Mouse (Mus musculus): ENCODE results near the gene Svep1. TPM values are rescaled to one million over a fixed set of nuclear protein-coding genes. Genes with fewer than 3 reads are reported as not detected.

The Svep1 gene
- polyA plus RNA-seq, 1 experiment: not detected

- TF ChIP-seq POLR2A (IDR thresholded peaks at IDR 0.05; ENCODE audit: insufficient read depth, low read depth, low read length): no peak
- no peak for TF ChIP-seq CTCF (IDR thresholded peaks at IDR 0.05; ENCODE audit: insufficient read depth, low read depth, low read length)
- Histone ChIP-seq H3K4me3 (ENCODE audit: insufficient read depth, low read depth, low read length) (peak overlapping the region; percentile 52), H3K27ac (ENCODE audit: insufficient read depth, low read depth, low read length) (no peak overlapping the region), H3K4me1 (ENCODE audit: control insufficient read depth, insufficient read depth, low read length) (peaks cover 9% of the 10 kb centered on the region)
- WGBS: under 1% methylated on average over 31 of the region's 31 CpGs
Observed at GRCm38 (mm10) chr4:58205750-58206114, 927 bp downstream of the Svep1 start.

- Histone ChIP-seq H3K4me3 (ENCODE audit: insufficient read depth, low read depth, low read length) (no peak overlapping the region), H3K27ac (ENCODE audit: insufficient read depth, low read depth, low read length) (no peak overlapping the region), H3K4me1 (ENCODE audit: control insufficient read depth, insufficient read depth, low read length) (peaks cover 9% of the 10 kb centered on the region)
- no peak for TF ChIP-seq POLR2A (IDR thresholded peaks at IDR 0.05; ENCODE audit: insufficient read depth, low read depth, low read length)
- WGBS: 93% methylated on average over 2 of the region's 2 CpGs
Observed at GRCm38 (mm10) chr4:58201703-58202102, 5.0 kb downstream of the Svep1 start.

GRCm38 (mm10) chr4:58200826-58201225 is 5.8 kb downstream of the Svep1 start:
- TF ChIP-seq POLR2A (IDR thresholded peaks at IDR 0.05; ENCODE audit: insufficient read depth, low read depth, low read length) (no peak), CTCF (IDR thresholded peaks at IDR 0.05; ENCODE audit: insufficient read depth, low read depth, low read length) (no peak)
- WGBS: 85% methylated on average over 4 of the region's 4 CpGs

GRCm38 (mm10) chr4:58197230-58197629 is 9.4 kb downstream of the Svep1 start:
- no peak overlapping the region for H3K27ac ChIP-seq (ENCODE audit: insufficient read depth, low read depth, low read length)
- WGBS: 49% methylated on average over 4 of the region's 4 CpGs
- H3K4me1 ChIP-seq (ENCODE audit: control insufficient read depth, insufficient read depth, low read length): no peaks in the 10 kb centered on the region
- TF ChIP-seq POLR2A (IDR thresholded peaks at IDR 0.05; ENCODE audit: insufficient read depth, low read depth, low read length) (no peak), CTCF (IDR thresholded peaks at IDR 0.05; ENCODE audit: insufficient read depth, low read depth, low read length) (no peak)
- H3K4me3 ChIP-seq (ENCODE audit: insufficient read depth, low read depth, low read length): no peak overlapping the region

More at GRCm38 (mm10) chr4:58200826-58201225, 5.8 kb downstream of the Svep1 start:
- H3K27ac ChIP-seq (ENCODE audit: insufficient read depth, low read depth, low read length): no peak overlapping the region
- no peak overlapping the region for H3K4me3 ChIP-seq (ENCODE audit: insufficient read depth, low read depth, low read length)
- H3K4me1 ChIP-seq (ENCODE audit: control insufficient read depth, insufficient read depth, low read length): peaks cover 3% of the 10 kb centered on the region

- TF ChIP-seq POLR2A (IDR thresholded peaks at IDR 0.05; ENCODE audit: insufficient read depth, low read depth, low read length) (no peak), CTCF (IDR thresholded peaks at IDR 0.05; ENCODE audit: insufficient read depth, low read depth, low read length) (no peak)
- Histone ChIP-seq H3K4me1 (ENCODE audit: control insufficient read depth, insufficient read depth, low read length) (no peaks in the 10 kb centered on the region), H3K4me3 (ENCODE audit: insufficient read depth, low read depth, low read length) (no peak overlapping the region), H3K27ac (ENCODE audit: insufficient read depth, low read depth, low read length) (no peak overlapping the region)
- 50% methylated on average over 4 of the region's 4 CpGs for WGBS
Observed at GRCm38 (mm10) chr4:58196795-58197194, 9.9 kb downstream of the Svep1 start.

GRCm38 (mm10) chr4:58195936-58196335 is 10.7 kb downstream of the Svep1 start:
- 94% methylated on average over 2 of the region's 2 CpGs for WGBS
- no peak for TF ChIP-seq POLR2A (IDR thresholded peaks at IDR 0.05; ENCODE audit: insufficient read depth, low read depth, low read length)
- TF ChIP-seq CTCF (IDR thresholded peaks at IDR 0.05; ENCODE audit: insufficient read depth, low read depth, low read length): no peak
- H3K4me3 ChIP-seq (ENCODE audit: insufficient read depth, low read depth, low read length): no peak overlapping the region
- H3K4me1 ChIP-seq (ENCODE audit: control insufficient read depth, insufficient read depth, low read length): no peaks in the 10 kb centered on the region
- no peak overlapping the region for H3K27ac ChIP-seq (ENCODE audit: insufficient read depth, low read depth, low read length)

- H3K27ac ChIP-seq (ENCODE audit: insufficient read depth, low read depth, low read length): no peak overlapping the region
- TF ChIP-seq POLR2A (IDR thresholded peaks at IDR 0.05; ENCODE audit: insufficient read depth, low read depth, low read length) (no peak), CTCF (IDR thresholded peaks at IDR 0.05; ENCODE audit: insufficient read depth, low read depth, low read length) (no peak)
- no peak overlapping the region for H3K4me3 ChIP-seq (ENCODE audit: insufficient read depth, low read depth, low read length)
- no peaks in the 10 kb centered on the region for H3K4me1 ChIP-seq (ENCODE audit: control insufficient read depth, insufficient read depth, low read length)
- 90% methylated on average over 5 of the region's 5 CpGs for WGBS
Observed at GRCm38 (mm10) chr4:58189281-58189680, 17.4 kb downstream of the Svep1 start.

GRCm38 (mm10) chr4:58185401-58185800 is 21.3 kb downstream of the Svep1 start:
- Histone ChIP-seq H3K27ac (ENCODE audit: insufficient read depth, low read depth, low read length) (no peak overlapping the region), H3K4me1 (ENCODE audit: control insufficient read depth, insufficient read depth, low read length) (no peaks in the 10 kb centered on the region), H3K4me3 (ENCODE audit: insufficient read depth, low read depth, low read length) (no peak overlapping the region)
- TF ChIP-seq POLR2A (IDR thresholded peaks at IDR 0.05; ENCODE audit: insufficient read depth, low read depth, low read length) (no peak), CTCF (IDR thresholded peaks at IDR 0.05; ENCODE audit: insufficient read depth, low read depth, low read length) (no peak)
- 85% methylated on average over 3 of the region's 3 CpGs for whole genome bisulfite sequencing

- Histone ChIP-seq H3K4me1 (ENCODE audit: control insufficient read depth, insufficient read depth, low read length) (no peaks in the 10 kb centered on the region), H3K27ac (ENCODE audit: insufficient read depth, low read depth, low read length) (no peak overlapping the region), H3K4me3 (ENCODE audit: insufficient read depth, low read depth, low read length) (no peak overlapping the region)
- no peak for TF ChIP-seq POLR2A (IDR thresholded peaks at IDR 0.05; ENCODE audit: insufficient read depth, low read depth, low read length)
- TF ChIP-seq CTCF (IDR thresholded peaks at IDR 0.05; ENCODE audit: insufficient read depth, low read depth, low read length): no peak
- 90% methylated on average over 5 of the region's 5 CpGs for WGBS
Observed at GRCm38 (mm10) chr4:58184681-58185341, 21.8 kb downstream of the Svep1 start.

- TF ChIP-seq CTCF (IDR thresholded peaks at IDR 0.05; ENCODE audit: insufficient read depth, low read depth, low read length): no peak
- TF ChIP-seq POLR2A (IDR thresholded peaks at IDR 0.05; ENCODE audit: insufficient read depth, low read depth, low read length): no peak
Observed at GRCm38 (mm10) chr4:58183897-58184296, 22.8 kb downstream of the Svep1 start.

More at GRCm38 (mm10) chr4:58183897-58184296, 22.8 kb downstream of the Svep1 start:
- WGBS: 91% methylated on average over 4 of the region's 4 CpGs
- no peak overlapping the region for H3K4me3 ChIP-seq (ENCODE audit: insufficient read depth, low read depth, low read length)
- no peaks in the 10 kb centered on the region for H3K4me1 ChIP-seq (ENCODE audit: control insufficient read depth, insufficient read depth, low read length)
- H3K27ac ChIP-seq (ENCODE audit: insufficient read depth, low read depth, low read length): no peak overlapping the region
